Mouse (Mus musculus): ENCODE results near the gene Gm10563. TPM values are rescaled to one million over a fixed set of nuclear protein-coding genes. Genes with fewer than 3 reads are reported as not detected.

Gm10563 gene
- polyA plus RNA-seq, 1 experiment = not detected

DNA sequence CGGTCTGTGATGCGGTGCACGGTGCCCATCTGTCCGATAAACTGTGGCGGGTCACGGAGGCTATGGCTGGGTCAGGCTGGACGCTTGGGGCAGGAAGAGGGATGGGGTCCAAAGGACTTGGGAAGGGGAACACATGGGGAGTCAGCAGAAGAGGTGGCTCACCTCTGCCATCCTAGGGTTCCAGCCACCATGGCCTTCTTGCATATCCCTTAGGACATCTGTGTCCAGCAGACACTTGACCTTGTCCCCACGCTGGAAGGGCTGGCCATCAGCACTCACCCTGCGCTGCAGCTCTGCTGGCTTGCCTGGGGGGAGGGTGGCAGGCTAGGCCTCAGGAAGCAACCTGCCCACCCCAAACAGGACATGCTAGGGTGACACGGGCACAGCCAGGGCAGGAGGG lies 13.8 kb upstream of the Gm10563 start:
- Histone ChIP-seq H3K4me1 (ENCODE audit: control insufficient read depth, insufficient read depth, low read length) (peaks cover 13% of the 10 kb centered on the region), H3K27me3 (ENCODE audit: control insufficient read depth, insufficient read depth, low read length) (no peaks in the 10 kb centered on the region), H3K36me3 (ENCODE audit: control insufficient read depth, insufficient read depth, low read length) (no peaks in the 10 kb centered on the region), H3K27ac (ENCODE audit: control insufficient read depth, insufficient read depth, low read depth, low read length) (no peak overlapping the region), H3K4me3 (ENCODE audit: control insufficient read depth, low read depth, low read length) (no peak overlapping the region)
- TF ChIP-seq CTCF (IDR thresholded peaks at IDR 0.05; ENCODE audit: control insufficient read depth, insufficient read depth, insufficient replicate concordance, low read depth, low read length) (no peak), POLR2A (IDR thresholded peaks at IDR 0.05; ENCODE audit: control insufficient read depth, low read depth, low read length) (no peak)

- no peak for TF ChIP-seq POLR2A (IDR thresholded peaks at IDR 0.05; ENCODE audit: control insufficient read depth, low read depth, low read length)
- TF ChIP-seq CTCF (IDR thresholded peaks at IDR 0.05; ENCODE audit: control insufficient read depth, insufficient read depth, insufficient replicate concordance, low read depth, low read length) = no peak
- Histone ChIP-seq H3K4me1 (ENCODE audit: control insufficient read depth, insufficient read depth, low read length) (peaks cover 36% of the 10 kb centered on the region), H3K27ac (ENCODE audit: control insufficient read depth, insufficient read depth, low read depth, low read length) (no peak overlapping the region), H3K36me3 (ENCODE audit: control insufficient read depth, insufficient read depth, low read length) (no peaks in the 10 kb centered on the region), H3K4me3 (ENCODE audit: control insufficient read depth, low read depth, low read length) (no peak overlapping the region), H3K27me3 (ENCODE audit: control insufficient read depth, insufficient read depth, low read length) (no peaks in the 10 kb centered on the region)
These were observed 11.1 kb upstream of the Gm10563 start for GRCm38 (mm10) chr4:155656214-155656751.

DNA sequence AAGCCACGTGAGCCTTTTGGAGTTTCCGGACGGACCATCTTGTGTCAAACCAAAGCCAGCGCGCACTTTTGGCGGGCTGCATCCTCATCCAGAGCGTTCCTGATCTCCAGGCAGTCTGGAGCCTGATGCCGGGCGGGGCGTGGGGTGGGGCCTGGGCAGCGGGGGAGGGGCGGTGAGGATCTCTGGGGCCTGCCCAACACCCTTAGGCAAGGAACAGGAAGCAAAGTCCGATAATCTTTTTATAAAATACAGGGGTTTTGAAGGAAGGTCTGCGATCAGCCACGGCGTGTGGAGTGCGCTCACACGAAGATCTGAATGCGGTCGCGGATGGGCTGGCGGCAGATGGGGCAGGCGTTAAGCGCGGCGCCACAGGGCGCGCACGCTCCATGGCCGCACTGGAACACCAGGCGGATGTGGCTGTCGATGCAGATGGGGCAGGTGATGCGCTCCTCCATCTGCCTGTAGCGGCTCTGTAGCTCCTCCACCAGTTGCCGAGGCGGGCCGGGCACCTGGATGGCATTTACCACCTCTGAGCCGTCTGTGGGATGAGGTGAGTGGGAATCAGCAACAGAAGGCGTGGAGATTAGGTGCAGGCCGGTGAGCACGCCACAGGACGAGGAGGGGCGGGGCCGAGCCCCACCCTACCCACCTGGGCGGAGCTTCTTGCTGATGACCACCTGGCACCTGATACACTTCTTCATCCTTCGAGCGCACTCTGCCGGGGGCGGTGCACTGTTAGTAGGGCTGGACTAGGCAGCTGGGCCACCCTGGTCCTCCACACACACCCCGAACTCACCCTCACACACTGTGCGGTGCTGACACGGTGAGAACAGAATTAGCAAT lies 9.5 kb upstream of the Gm10563 start:
- H3K4me1 ChIP-seq (ENCODE audit: control insufficient read depth, insufficient read depth, low read length) = peaks cover 37% of the 10 kb centered on the region
- H3K27me3 ChIP-seq (ENCODE audit: control insufficient read depth, insufficient read depth, low read length) = no peaks in the 10 kb centered on the region
- H3K4me3 ChIP-seq (ENCODE audit: control insufficient read depth, low read depth, low read length) = peak overlapping the region; percentile 41
- TF ChIP-seq POLR2A (IDR thresholded peaks at IDR 0.05; ENCODE audit: control insufficient read depth, low read depth, low read length) (no peak), CTCF (IDR thresholded peaks at IDR 0.05; ENCODE audit: control insufficient read depth, insufficient read depth, insufficient replicate concordance, low read depth, low read length) (no peak)
- no peaks in the 10 kb centered on the region for H3K36me3 ChIP-seq (ENCODE audit: control insufficient read depth, insufficient read depth, low read length)
- no peak overlapping the region for H3K27ac ChIP-seq (ENCODE audit: control insufficient read depth, insufficient read depth, low read depth, low read length)

GRCm38 (mm10) chr4:155654183-155654455 lies 8.9 kb upstream of the Gm10563 start:
- Histone ChIP-seq H3K36me3 (ENCODE audit: control insufficient read depth, insufficient read depth, low read length) (no peaks in the 10 kb centered on the region), H3K4me1 (ENCODE audit: control insufficient read depth, insufficient read depth, low read length) (peaks cover 37% of the 10 kb centered on the region), H3K4me3 (ENCODE audit: control insufficient read depth, low read depth, low read length) (no peak overlapping the region), H3K27ac (ENCODE audit: control insufficient read depth, insufficient read depth, low read depth, low read length) (no peak overlapping the region), H3K27me3 (ENCODE audit: control insufficient read depth, insufficient read depth, low read length) (no peaks in the 10 kb centered on the region)
- TF ChIP-seq POLR2A (IDR thresholded peaks at IDR 0.05; ENCODE audit: control insufficient read depth, low read depth, low read length) (no peak), CTCF (IDR thresholded peaks at IDR 0.05; ENCODE audit: control insufficient read depth, insufficient read depth, insufficient replicate concordance, low read depth, low read length) (no peak)

DNA sequence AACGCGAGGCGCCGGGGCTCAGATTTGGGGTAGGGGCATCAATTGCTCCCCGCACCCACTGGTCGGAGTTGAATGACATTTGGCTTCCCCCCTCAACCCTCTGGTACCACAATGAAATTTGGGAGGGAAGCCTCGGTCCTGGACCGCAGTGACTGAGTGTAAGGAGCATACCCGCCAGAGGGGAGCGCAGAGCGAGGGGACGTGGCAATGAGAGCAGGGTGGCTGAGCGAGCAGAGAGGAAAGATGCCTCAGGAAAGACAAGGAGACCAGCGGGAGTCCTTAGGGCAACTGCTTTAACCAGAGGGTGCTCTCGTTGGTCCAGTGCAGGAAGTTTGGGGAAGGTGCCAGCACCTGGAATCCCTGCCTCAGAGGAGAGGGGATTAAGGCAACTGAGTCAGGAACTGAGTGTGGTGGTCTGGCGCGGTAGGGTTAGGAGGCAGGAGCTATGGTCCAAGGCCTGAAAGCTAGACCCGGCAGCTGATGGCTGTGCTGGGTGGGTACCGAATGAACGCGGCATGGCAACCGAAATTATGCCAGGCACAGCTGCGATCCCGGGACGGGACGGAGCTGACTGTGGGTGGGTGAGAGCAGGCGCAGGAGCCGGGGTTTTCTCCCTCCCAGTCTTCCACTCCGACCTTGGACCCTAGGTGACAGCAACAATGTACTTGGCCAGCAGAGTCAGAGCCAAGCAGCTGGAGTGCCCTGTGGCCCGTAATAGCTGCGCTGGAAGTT lies 8.4 kb upstream of the Gm10563 start:
- H3K27ac ChIP-seq (ENCODE audit: control insufficient read depth, insufficient read depth, low read depth, low read length) = no peak overlapping the region
- H3K4me1 ChIP-seq (ENCODE audit: control insufficient read depth, insufficient read depth, low read length) = peaks cover 37% of the 10 kb centered on the region
- TF ChIP-seq POLR2A (IDR thresholded peaks at IDR 0.05; ENCODE audit: control insufficient read depth, low read depth, low read length) = no peak
- TF ChIP-seq CTCF (IDR thresholded peaks at IDR 0.05; ENCODE audit: control insufficient read depth, insufficient read depth, insufficient replicate concordance, low read depth, low read length) = no peak
- no peaks in the 10 kb centered on the region for H3K27me3 ChIP-seq (ENCODE audit: control insufficient read depth, insufficient read depth, low read length)
- no peaks in the 10 kb centered on the region for H3K36me3 ChIP-seq (ENCODE audit: control insufficient read depth, insufficient read depth, low read length)
- peak overlapping the region; percentile 35 for H3K4me3 ChIP-seq (ENCODE audit: control insufficient read depth, low read depth, low read length)

DNA sequence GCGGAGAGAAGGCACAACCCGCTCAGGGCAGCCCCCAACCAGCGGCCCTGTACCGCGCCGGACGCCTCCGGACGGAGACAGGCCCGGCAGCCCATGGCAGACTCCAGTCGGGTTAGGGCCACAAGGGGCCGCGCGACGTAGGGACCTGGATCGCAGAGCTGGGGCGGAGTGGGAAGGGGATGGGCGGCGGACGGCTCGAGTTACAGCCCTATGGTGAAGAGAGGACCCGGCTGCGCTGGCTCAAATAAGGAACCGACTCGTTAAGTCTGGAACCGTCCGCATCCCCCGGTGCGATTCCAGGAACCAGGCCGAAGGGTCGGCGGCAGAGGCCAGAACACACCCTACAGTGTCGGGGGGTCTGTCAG lies 7.9 kb upstream of the Gm10563 start, which contains the start of gene Mmp23:
TSS of gene Mmp23 (minus strand) at position 299 of the 365 bp plus-strand sequence.
- peaks cover 1% of the 10 kb centered on the region; the same call in 1 of the 2 replicates for H3K36me3 ChIP-seq (ENCODE audit: control insufficient read depth, insufficient read depth, low read length)

More for the DNA sequence above, 7.9 kb upstream of the Gm10563 start, which contains the start of gene Mmp23:
- no peak within 1 kb of the TSS for H3K27ac ChIP-seq (ENCODE audit: control insufficient read depth, insufficient read depth, low read depth, low read length)
- TF ChIP-seq POLR2A (IDR thresholded peaks at IDR 0.05; ENCODE audit: control insufficient read depth, low read depth, low read length) (no peak), CTCF (IDR thresholded peaks at IDR 0.05; ENCODE audit: control insufficient read depth, insufficient read depth, insufficient replicate concordance, low read depth, low read length) (no peak)
- no peaks in the 10 kb centered on the region for H3K27me3 ChIP-seq (ENCODE audit: control insufficient read depth, insufficient read depth, low read length)
- peak within 1 kb of the TSS; percentile 35 for H3K4me3 ChIP-seq (ENCODE audit: control insufficient read depth, low read depth, low read length)
- H3K4me1 ChIP-seq (ENCODE audit: control insufficient read depth, insufficient read depth, low read length) = peaks cover 37% of the 10 kb centered on the region
